Mouse (Mus musculus): ENCODE results near the gene Zdhhc8.

The Zdhhc8 gene

GRCm38 (mm10) chr16:18234671-18235388, at the start of gene Zdhhc8:
Gene Zdhhc8, minus strand, starts transcription at chr16:18235136.
- peak; percentile 89 for DNase-seq

GRCm38 (mm10) chr16:18275166-18275565, 40.2 kb upstream of the Zdhhc8 start:
- DNase-seq, result no peak

GRCm38 (mm10) chr16:18268182-18268581, 33.2 kb upstream of the Zdhhc8 start:
- DNase-seq, result no peak

- no peak for DNase-seq
Measured at GRCm38 (mm10) chr16:18265024-18265423, 30.1 kb upstream of the Zdhhc8 start.

- no peak for DNase-seq
Measured at GRCm38 (mm10) chr16:18258221-18258620, 23.3 kb upstream of the Zdhhc8 start, which contains the start of gene Gm49776. Gene Gm49776, minus strand, starts transcription at chr16:18258321.

GRCm38 (mm10) chr16:18253866-18254265, 18.9 kb upstream of the Zdhhc8 start:
- DNase-seq, result no peak

GRCm38 (mm10) chr16:18252736-18253135, 17.8 kb upstream of the Zdhhc8 start:
- DNase-seq, result no peak

GRCm38 (mm10) chr16:18250828-18251790, 16.2 kb upstream of the Zdhhc8 start:
- DNase-seq, result no peak

- DNase-seq, result no peak
Measured at GRCm38 (mm10) chr16:18250231-18250630, 15.3 kb upstream of the Zdhhc8 start.

GRCm38 (mm10) chr16:18249364-18249967, 14.5 kb upstream of the Zdhhc8 start:
- DNase-seq, result peak; percentile 48

- peak; percentile 99 for DNase-seq
Measured at GRCm38 (mm10) chr16:18248433-18249363, 13.8 kb upstream of the Zdhhc8 start, which contains the start of the genes Trmt2a and Ranbp1. Gene Trmt2a, plus strand, starts transcription at chr16:18248679. Gene Ranbp1, minus strand, starts transcription at chr16:18248732.

- no peak for DNase-seq
Measured at GRCm38 (mm10) chr16:18247521-18248399, 12.8 kb upstream of the Zdhhc8 start.

GRCm38 (mm10) chr16:18241581-18241980, 6.6 kb upstream of the Zdhhc8 start:
- no peak for DNase-seq

GRCm38 (mm10) chr16:18236676-18237501, 2.0 kb upstream of the Zdhhc8 start:
- DNase-seq, result no peak

GRCm38 (mm10) chr16:18235389-18236065, 591 bp upstream of the Zdhhc8 start:
- peak; percentile 84 for DNase-seq

GRCm38 (mm10) chr16:18233919-18234670, 841 bp downstream of the Zdhhc8 start:
- no peak for DNase-seq

GRCm38 (mm10) chr16:18233451-18233850, 1.5 kb downstream of the Zdhhc8 start:
- no peak for DNase-seq

GRCm38 (mm10) chr16:18231451-18231850, 3.5 kb downstream of the Zdhhc8 start:
- no peak for DNase-seq

- DNase-seq, result no peak
Measured at GRCm38 (mm10) chr16:18231047-18231446, 3.9 kb downstream of the Zdhhc8 start.
